Mouse (Mus musculus) neutrophil, adult 83 days (primary cell): ENCODE data around the gene Rubcnl. TPM values are rescaled to one million over a fixed set of nuclear protein-coding genes. Genes with fewer than 3 reads are reported as not detected.

ENCODE experiments used
- total RNA-seq, 2 experiments: library from RNA; stranded (reverse); gene quantifications; one replicate each; pipeline ENCODE4 v1.2.4; 2023

Gene Rubcnl
- total RNA-seq = 10 to 100 TPM; 17.9 to 20.6 TPM

DNA sequence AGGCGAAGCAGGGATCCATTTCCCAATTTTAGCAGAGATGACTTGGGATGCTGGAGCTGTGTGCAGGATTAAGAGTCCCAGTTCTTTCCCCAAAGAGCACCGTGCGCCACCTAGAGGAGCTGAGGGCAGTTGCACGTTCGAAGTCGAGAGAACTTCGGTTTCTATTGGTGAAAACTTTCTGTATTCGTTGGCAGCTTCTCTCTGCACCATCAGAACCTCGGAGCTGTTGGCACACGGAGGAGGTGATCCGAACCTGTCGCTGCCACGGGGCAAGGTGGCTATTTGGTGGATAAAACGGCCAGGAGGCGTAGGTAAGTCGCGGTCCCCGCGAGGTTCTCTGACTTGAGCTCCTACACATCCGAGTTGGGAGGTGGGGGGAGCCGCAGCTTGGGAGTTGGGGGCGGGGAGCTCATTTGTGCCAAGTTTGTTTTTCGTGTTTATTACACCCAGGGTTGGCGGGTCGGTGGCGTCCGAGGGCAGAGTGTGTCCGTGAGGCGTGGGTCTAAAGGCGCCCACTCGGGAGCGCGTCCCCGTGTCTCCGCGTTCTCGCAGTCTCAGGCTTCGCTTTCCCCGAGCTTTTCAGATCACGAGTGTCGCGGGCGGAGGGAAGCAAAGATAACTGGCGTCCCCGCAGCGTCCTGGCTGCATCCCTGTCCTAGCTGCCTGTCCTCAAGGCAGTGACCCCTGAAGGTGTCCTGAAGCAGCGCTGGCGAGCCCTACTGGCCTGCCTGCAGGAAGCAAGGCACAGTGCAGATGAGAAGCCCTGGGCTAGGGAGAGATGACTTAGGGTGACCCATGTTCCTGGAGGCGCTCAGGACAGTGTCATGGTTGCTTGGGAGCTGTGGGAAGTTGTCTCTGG lies at the start of gene Rubcnl:
Gene Rubcnl, plus strand, starts transcription at position 172 of the 859 bp plus-strand sequence.

Other genes with a start within 250 kb of the Rubcnl start
- gene Lrch1, start 68.2 kb upstream of the Rubcnl start, total RNA-seq = 10 to 100 TPM; 26.6 to 32.6 TPM
- gene Lrrc63, start 114.9 kb downstream of the Rubcnl start, total RNA-seq = under 1 TPM; 0.22 to 0.26 TPM
- gene Lcp1, start 115.1 kb downstream of the Rubcnl start, total RNA-seq = 1,000 to 10,000 TPM; 1,287 to 1,390 TPM
- gene Cpb2, start 226.3 kb downstream of the Rubcnl start, total RNA-seq = not detected